Mouse (Mus musculus) forebrain, postnatal 0 days (tissue): Measurements from ENCODE around the gene Lypd6b. TPM values are rescaled to one million over a fixed set of nuclear protein-coding genes. Genes with fewer than 3 reads are reported as not detected.

Experiments used
- ATAC-seq: fragments of 200-750 bp; cut with Nextera tagmentation; 2 replicates; pipeline ENCODE4 v1.8.0; 2017; ENCODE audit warnings: mild to moderate bottlenecking, moderate library complexity
- DNase-seq: peaks from one replicate; pipeline ENCODE4 v3.0.0-alpha.2; 2015
- H3K27ac ChIP-seq: fragments of 300-500 bp; sonication (generic); 2 replicates; pipeline ENCODE4 v1.5.1; 2014; ENCODE audit warnings: low read depth, mild to moderate bottlenecking, antibody characterized with exemption, low read length, moderate library complexity, mixed read lengths
- H3K27me3 ChIP-seq: fragments of 300-500 bp; sonication (generic); 2 replicates; pipeline ENCODE4 v1.6.1; 2014; ENCODE audit warnings: mild to moderate bottlenecking, low read length, mixed read lengths; ENCODE audit not compliant: insufficient read depth
- H3K36me3 ChIP-seq: fragments of 300-500 bp; sonication (generic); 2 replicates; pipeline ENCODE4 v1.6.1; 2014; ENCODE audit warnings: mild to moderate bottlenecking, moderate library complexity; ENCODE audit not compliant: insufficient read depth
- H3K4me1 ChIP-seq: fragments of 300-500 bp; sonication (generic); 2 replicates; pipeline ENCODE4 v1.6.1; 2014; ENCODE audit warnings: antibody characterized with exemption; ENCODE audit not compliant: insufficient read depth
- H3K4me2 ChIP-seq: fragments of 300-500 bp; sonication (generic); 2 replicates; pipeline ENCODE4 v1.6.1; 2014; ENCODE audit warnings: low read depth, mild to moderate bottlenecking, moderate library complexity
- H3K4me3 ChIP-seq: fragments of 300-500 bp; sonication (generic); 2 replicates; pipeline ENCODE4 v1.5.1; 2014; ENCODE audit warnings: low read depth, low read length, mixed read lengths
- H3K9ac ChIP-seq: fragments of 300-500 bp; sonication (generic); 2 replicates; pipeline ENCODE4 v1.6.1; 2014; ENCODE audit warnings: mild to moderate bottlenecking
- H3K9me3 ChIP-seq: fragments of 300-500 bp; sonication (generic); 2 replicates; pipeline ENCODE4 v1.6.1; 2016; ENCODE audit warnings: low read length
- CTCF ChIP-seq: sonication (generic); IDR thresholded peaks from 2 replicates; pipeline ENCODE4 v1.5.1; 2016; ENCODE audit warnings: antibody characterized with exemption, control low read depth, low read depth
- WGBS: fragments of 180-500 bp; shearing (Covaris S2); extraction: QIAGEN DNeasy Blood & Tissue Kit; methylation state at CpG from one replicate; pipeline ENCODE4 v1.1.7; 2014; 5-methylcytosine and 5-hydroxymethylcytosine counted together
- polyA plus RNA-seq: library from polyadenylated mRNA; unstranded; fragments of >200 nt; fragmentation: Nextera tagmentation; extraction: Ambion mirVana; gene quantifications from 2 replicates; pipeline ENCODE4 v1.2.1, GENCODE M21; 2015
- total RNA-seq: library from RNA; depleted of rRNA; stranded (reverse); fragments of >200 nt; gene quantifications from 2 replicates; pipeline ENCODE4 v1.2.3, GENCODE M21; 2014

The Lypd6b gene
- total and polyA plus RNA-seq, 2 experiments from 2014 or later: 18.6 to 22.2 TPM

DNA sequence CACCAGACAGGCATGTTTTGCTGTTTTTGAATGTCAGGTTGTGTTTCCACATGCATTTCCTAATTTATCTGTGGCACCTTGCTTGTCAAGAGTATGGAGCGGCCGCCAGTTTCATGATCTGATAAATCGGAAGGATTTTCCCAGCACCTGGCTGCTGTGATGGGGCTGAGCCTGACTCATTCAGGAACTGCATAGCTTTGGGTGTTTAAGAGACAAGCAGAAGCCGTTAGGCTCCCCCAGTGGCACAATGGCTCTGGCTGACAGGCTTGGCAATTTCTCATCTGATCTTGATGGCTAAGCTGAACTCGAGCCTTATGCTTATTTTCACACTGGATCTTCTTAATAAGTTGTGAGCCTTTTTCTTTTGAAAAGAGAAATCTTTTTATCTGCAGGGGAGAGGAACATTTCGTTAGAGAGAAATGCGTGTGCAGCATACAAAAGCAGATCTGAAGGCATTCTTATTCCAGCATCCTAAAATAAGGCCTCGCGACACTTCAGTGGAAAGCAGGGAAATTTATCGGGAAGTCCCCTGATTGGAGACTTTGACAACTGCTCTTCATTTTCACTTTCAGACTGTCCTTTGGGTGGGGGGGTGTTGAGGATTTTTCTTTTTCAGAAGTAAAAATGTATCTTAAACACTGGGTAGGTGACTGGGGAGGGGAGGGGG is 35.8 kb upstream of the Lypd6b start:
- H3K9ac ChIP-seq: no peak overlapping the region
- no peak overlapping the region for H3K4me3 ChIP-seq
- peak overlapping the region; percentile 54 for H3K27ac ChIP-seq
- peaks cover 57% of the 10 kb centered on the region for H3K36me3 ChIP-seq
- no peaks in the 10 kb centered on the region for H3K9me3 ChIP-seq
- H3K4me2 ChIP-seq: no peak overlapping the region
- peak; percentile 53 for DNase-seq
- H3K27me3 ChIP-seq: no peaks in the 10 kb centered on the region
- no peaks in the 10 kb centered on the region for H3K4me1 ChIP-seq
- TF ChIP-seq CTCF: no peak
- 51% methylated on average over 10 of the region's 10 CpGs for WGBS
- ATAC-seq: peak; percentile 63

DNA sequence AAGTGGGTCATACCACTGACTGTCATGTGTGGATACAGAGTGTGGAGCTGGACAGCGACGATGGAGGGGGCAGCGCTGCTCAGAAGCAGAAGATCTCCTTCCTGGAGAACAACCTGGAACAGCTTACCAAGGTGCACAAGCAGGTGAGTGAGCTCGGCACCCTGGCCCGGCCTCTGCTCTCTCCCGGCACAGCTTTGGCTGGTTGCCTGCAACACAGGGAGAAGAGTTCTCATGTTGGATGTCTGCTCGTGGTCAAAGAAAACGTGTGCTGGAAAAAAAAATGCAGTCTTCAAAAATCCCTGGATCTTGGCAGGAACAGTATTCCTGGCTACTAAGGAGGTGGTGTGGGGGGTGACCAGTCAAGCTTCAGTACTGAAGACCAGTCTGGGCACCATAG is 35.3 kb upstream of the Lypd6b start:
- H3K36me3 ChIP-seq: peaks cover 57% of the 10 kb centered on the region
- H3K27ac ChIP-seq: no peak overlapping the region
- no peak for ATAC-seq

DNA sequence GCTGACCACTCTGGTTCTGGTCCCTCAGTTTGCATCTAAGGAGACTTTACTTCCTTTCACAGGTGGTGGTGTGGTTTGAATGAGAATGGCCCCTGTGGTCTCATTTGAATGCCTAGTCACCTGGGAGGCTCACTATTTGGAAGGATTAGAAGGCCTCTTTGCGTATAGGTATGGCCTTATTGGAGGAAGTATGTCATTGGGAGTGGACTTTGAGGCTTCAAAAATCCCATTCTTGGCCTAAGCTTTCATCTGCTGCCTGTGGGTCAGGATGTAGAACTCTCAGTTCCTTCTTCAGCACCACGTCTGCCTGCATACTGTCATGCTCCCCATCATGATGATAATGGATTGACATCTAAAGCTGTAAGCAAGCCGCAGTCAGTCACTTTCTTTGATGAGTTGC is 34.4 kb upstream of the Lypd6b start:
- peaks cover 59% of the 10 kb centered on the region for H3K36me3 ChIP-seq
- WGBS: 94% methylated on average over 3 of the region's 3 CpGs
- ATAC-seq: no peak
- H3K27ac ChIP-seq: no peak overlapping the region
- H3K4me3 ChIP-seq: no peak overlapping the region
- no peaks in the 10 kb centered on the region for H3K27me3 ChIP-seq
- no peaks in the 10 kb centered on the region for H3K9me3 ChIP-seq
- H3K4me2 ChIP-seq: no peak overlapping the region
- DNase-seq: no peak
- no peak overlapping the region for H3K9ac ChIP-seq
- no peak for TF ChIP-seq CTCF
- no peaks in the 10 kb centered on the region for H3K4me1 ChIP-seq

More for the DNA sequence above, 35.3 kb upstream of the Lypd6b start:
- Histone ChIP-seq H3K9me3 (no peaks in the 10 kb centered on the region), H3K9ac (no peak overlapping the region), H3K27me3 (no peaks in the 10 kb centered on the region), H3K4me2 (no peak overlapping the region), H3K4me1 (no peaks in the 10 kb centered on the region), H3K4me3 (no peak overlapping the region)
- WGBS: 82% methylated on average over 8 of the region's 8 CpGs
- TF ChIP-seq CTCF: no peak
- DNase-seq: no peak

DNA sequence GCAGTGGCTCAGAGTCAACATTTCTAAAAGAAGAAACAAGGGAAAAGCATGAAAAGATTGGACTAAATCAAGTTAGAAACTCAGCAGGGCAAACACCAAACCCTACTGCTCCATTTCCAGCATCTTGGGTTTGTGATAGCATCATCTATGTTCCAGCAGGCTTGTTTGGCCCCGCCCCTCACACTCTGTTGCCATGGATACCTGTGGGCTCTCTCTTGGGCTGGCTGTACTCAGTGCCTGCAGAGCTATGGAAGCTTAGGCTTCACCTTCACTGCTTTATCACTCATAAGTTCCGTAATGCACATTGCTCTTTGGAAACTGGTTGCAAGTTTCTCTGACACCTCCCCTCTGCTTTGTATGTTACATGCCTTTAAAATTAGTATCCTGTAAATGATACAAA is 32.4 kb upstream of the Lypd6b start:
- Histone ChIP-seq H3K4me1 (no peaks in the 10 kb centered on the region), H3K9me3 (no peaks in the 10 kb centered on the region), H3K36me3 (peaks cover 61% of the 10 kb centered on the region), H3K4me3 (no peak overlapping the region), H3K9ac (no peak overlapping the region), H3K27ac (no peak overlapping the region), H3K4me2 (no peak overlapping the region), H3K27me3 (no peaks in the 10 kb centered on the region)
- no peak for TF ChIP-seq CTCF
- DNase-seq (peak; percentile 58), ATAC-seq (peak; percentile 75)
- WGBS: 56% methylated on average over 2 of the region's 2 CpGs

DNA sequence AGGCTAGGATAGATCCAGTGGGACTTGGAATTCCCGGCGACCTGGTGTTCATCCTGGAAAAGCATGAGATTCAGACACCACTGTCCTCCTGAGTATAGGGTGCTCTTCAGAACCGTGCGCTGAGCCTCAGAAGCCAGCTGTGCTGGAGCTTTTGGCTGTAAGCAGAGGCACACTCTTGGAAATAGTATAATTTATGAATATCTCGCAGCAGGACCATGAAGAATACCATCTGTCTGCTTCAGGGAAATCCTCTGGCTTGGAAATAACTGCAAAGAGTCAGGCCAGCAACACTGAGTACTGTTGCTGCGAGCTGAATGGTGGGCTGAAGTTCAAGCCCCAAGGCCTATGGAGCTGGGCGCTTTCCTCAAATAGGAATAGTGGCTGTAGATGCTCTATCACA is 29.9 kb upstream of the Lypd6b start:
- ATAC-seq (peak; percentile 28; the same call in 1 of the 2 replicates), DNase-seq (no peak)
- Histone ChIP-seq H3K27me3 (no peaks in the 10 kb centered on the region), H3K27ac (no peak overlapping the region), H3K4me3 (no peak overlapping the region), H3K36me3 (peaks cover 75% of the 10 kb centered on the region), H3K9me3 (no peaks in the 10 kb centered on the region), H3K9ac (no peak overlapping the region), H3K4me1 (no peaks in the 10 kb centered on the region), H3K4me2 (no peak overlapping the region)
- WGBS: 80% methylated on average over 7 of the region's 7 CpGs
- no peak for TF ChIP-seq CTCF

DNA sequence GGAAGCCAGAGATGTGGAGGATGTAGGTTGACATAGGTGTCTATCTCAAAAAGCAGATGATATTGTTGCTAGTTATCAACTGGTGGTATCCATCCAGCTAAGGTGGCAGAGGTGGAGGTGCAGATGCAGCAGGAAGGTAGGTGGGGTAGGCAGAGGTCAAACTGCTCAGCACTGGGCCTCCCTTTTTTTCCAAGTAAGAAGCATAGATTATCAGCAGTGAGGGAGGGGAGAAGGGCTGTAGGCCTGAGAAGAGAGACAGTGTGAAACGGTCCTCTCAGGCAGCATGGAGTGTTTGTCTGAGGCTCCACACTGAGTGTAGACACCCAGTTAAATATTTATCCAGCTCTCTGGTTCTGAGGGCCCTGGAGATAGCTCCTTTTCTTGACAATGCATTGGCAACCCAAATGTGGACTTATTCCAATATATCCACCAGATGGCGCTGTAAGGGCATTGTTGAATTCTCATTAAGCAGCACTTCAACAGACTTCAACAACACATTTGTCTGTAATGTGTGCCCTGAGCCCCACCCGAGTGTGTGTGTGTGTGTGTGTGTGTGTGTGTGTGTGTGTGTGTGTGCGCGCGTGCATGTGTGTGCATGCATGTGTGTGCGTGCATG is 23.0 kb upstream of the Lypd6b start:
- H3K27ac ChIP-seq: no peak overlapping the region
- H3K4me3 ChIP-seq: no peak overlapping the region
- H3K4me1 ChIP-seq: no peaks in the 10 kb centered on the region
- H3K4me2 ChIP-seq: no peak overlapping the region
- peaks cover 63% of the 10 kb centered on the region for H3K36me3 ChIP-seq
- 46% methylated on average over 7 of the region's 7 CpGs for WGBS
- peak; percentile 94 for DNase-seq
- H3K9me3 ChIP-seq: no peaks in the 10 kb centered on the region
- no peak overlapping the region for H3K9ac ChIP-seq
- H3K27me3 ChIP-seq: no peaks in the 10 kb centered on the region
- TF ChIP-seq CTCF: peak; percentile 86
- peak; percentile 83 for ATAC-seq

DNA sequence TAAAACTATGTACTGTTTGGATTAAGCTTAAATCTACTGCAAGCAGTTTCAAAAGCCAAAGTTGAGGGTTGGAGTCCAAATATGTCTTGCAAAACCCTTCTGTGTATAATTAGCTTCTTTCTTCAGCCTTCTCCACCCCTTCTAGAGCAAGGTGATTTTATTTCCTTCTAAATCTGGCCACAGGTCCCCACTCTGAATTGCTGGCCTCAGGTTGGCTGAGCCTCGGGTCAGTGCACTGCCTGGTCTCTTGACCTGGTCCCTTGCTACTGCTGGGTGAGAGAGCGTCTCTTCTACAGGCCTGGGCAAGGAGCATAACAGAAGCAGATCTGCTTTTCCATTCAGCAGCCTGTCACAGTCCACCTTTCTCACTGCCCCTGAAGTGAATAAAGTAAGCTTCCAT is 18.6 kb upstream of the Lypd6b start:
- no peak for ATAC-seq
- Histone ChIP-seq H3K27ac (no peak overlapping the region), H3K4me2 (no peak overlapping the region), H3K4me3 (no peak overlapping the region), H3K27me3 (no peaks in the 10 kb centered on the region), H3K4me1 (no peaks in the 10 kb centered on the region), H3K36me3 (peaks cover 46% of the 10 kb centered on the region), H3K9me3 (no peaks in the 10 kb centered on the region), H3K9ac (no peak overlapping the region)
- WGBS: 74% methylated on average over 2 of the region's 2 CpGs
- DNase-seq: no peak
- TF ChIP-seq CTCF: no peak
